Mouse (Mus musculus) CH12.LX (cell line): ENCODE measurements around the gene Sdccag8. TPM values are rescaled to one million over a fixed set of nuclear protein-coding genes. Genes with fewer than 3 reads are reported as not detected.
A peak's percentile ranks its signal among the peaks of the same experiment; 100 is the strongest.

ENCODE experiments used
- DNase-seq: peaks from one replicate; pipeline ENCODE4 v3.0.0-alpha.2; 2013; ENCODE audit errors: extremely low read depth
- H3K27ac ChIP-seq: 2 replicates; pipeline ENCODE4 v1.5.1; 2012; ENCODE audit warnings: low read depth, mild to moderate bottlenecking, control low read depth, moderate library complexity; ENCODE audit not compliant: insufficient read depth
- H3K27me3 ChIP-seq: replicated peaks from 2 replicates; pipeline ENCODE3; 2012; ENCODE audit warnings: inconsistent platforms
- H3K36me3 ChIP-seq, 2 experiments: replicated peaks in 1 of 2; 2 replicates each; pipeline versions ENCODE3 to v1.6.1; 2012; ENCODE audit warnings: inconsistent platforms in 1 of 2, low read length in 1 of 2, mild to moderate bottlenecking in 1 of 2, mixed read lengths in 1 of 2, moderate library complexity in 1 of 2; ENCODE audit not compliant: control insufficient read depth in 1 of 2, insufficient read depth in 1 of 2
- H3K4me1 ChIP-seq, 2 experiments: 2 replicates each; pipeline ENCODE4 v1.6.1; 2012; ENCODE audit warnings: inconsistent platforms in 1 of 2, moderate library complexity in 1 of 2; ENCODE audit not compliant: insufficient read depth in 2 of 2, control insufficient read depth in 1 of 2
- H3K4me2 ChIP-seq: 2 replicates; pipeline ENCODE4 v1.6.1; 2012; ENCODE audit warnings: low read depth, mild to moderate bottlenecking, control low read depth; ENCODE audit not compliant: poor library complexity, insufficient read depth, severe bottlenecking
- H3K4me3 ChIP-seq, 3 experiments: fragments of 150-350 bp in 1 of 3; sonication (generic) in 1 of 3; replicated peaks in 1 of 3; 2 replicates each; pipeline versions ENCODE3 to v1.5.1; 2011 to 2012; ENCODE audit warnings: low read depth in 2 of 3, low read length in 2 of 3, mild to moderate bottlenecking in 2 of 3, moderate library complexity in 2 of 3, control low read depth in 1 of 3, improper control_type of control experiment in 1 of 3, inconsistent platforms in 1 of 3, mixed read lengths in 1 of 3; ENCODE audit not compliant: poor library complexity in 1 of 3
- H3K79me2 ChIP-seq: replicated peaks from 2 replicates; pipeline ENCODE4 v1.6.1; 2012; ENCODE audit warnings: mild to moderate bottlenecking, moderate library complexity; ENCODE audit not compliant: control insufficient read depth, poor library complexity, insufficient read depth, severe bottlenecking; ENCODE audit errors: extremely low read depth
- H3K9ac ChIP-seq: 2 replicates; pipeline ENCODE4 v1.6.1; 2012; ENCODE audit warnings: low read depth, mild to moderate bottlenecking, control low read depth, moderate library complexity; ENCODE audit not compliant: insufficient read depth
- H3K9me3 ChIP-seq: replicated peaks from 2 replicates; pipeline ENCODE3; 2012; ENCODE audit warnings: low read length, inconsistent platforms, mixed read lengths
- BHLHE40 ChIP-seq: IDR thresholded peaks from 2 replicates; pipeline ENCODE4 v1.6.1; 2011; ENCODE audit warnings: mild to moderate bottlenecking, low read depth, low read length, improper control_type of control experiment
- CTCF ChIP-seq, 2 experiments: IDR thresholded peaks in 1 of 2; conservative IDR thresholded peaks in 1 of 2; 2 replicates each; pipeline ENCODE4 v1.5.1; 2011 to 2012; ENCODE audit warnings: low read depth in 2 of 2, low read length in 2 of 2, improper control_type of control experiment in 1 of 2, inconsistent platforms in 1 of 2, mild to moderate bottlenecking in 1 of 2, moderate library complexity in 1 of 2
- EP300 ChIP-seq: IDR thresholded peaks from 2 replicates; pipeline ENCODE4 v1.6.1; 2011; ENCODE audit warnings: low read length, improper control_type of control experiment
- JUN ChIP-seq: IDR thresholded peaks from 2 replicates; pipeline ENCODE4 v1.6.1; 2011; ENCODE audit warnings: low read depth, mild to moderate bottlenecking, low read length, improper control_type of control experiment, moderate library complexity; ENCODE audit not compliant: insufficient read depth
- JUND ChIP-seq: conservative IDR thresholded peaks from 2 replicates; pipeline ENCODE4 v1.6.1; 2011; ENCODE audit warnings: low read depth, low read length, improper control_type of control experiment
- KAT2A ChIP-seq: IDR thresholded peaks from 2 replicates; pipeline ENCODE4 v1.6.1; 2012; ENCODE audit warnings: low read length, improper control_type of control experiment, inconsistent platforms; ENCODE audit not compliant: insufficient replicate concordance
- NELFE ChIP-seq: IDR thresholded peaks from 2 replicates; pipeline ENCODE4 v1.6.1; 2011; ENCODE audit warnings: low read depth, low read length, improper control_type of control experiment
- NRF1 ChIP-seq: IDR thresholded peaks from 2 replicates; pipeline ENCODE4 v1.6.1; 2014; ENCODE audit warnings: low read depth, mild to moderate bottlenecking, inconsistent platforms, low read length, improper control_type of control experiment, moderate library complexity
- PAX5 ChIP-seq: IDR thresholded peaks from 2 replicates; pipeline ENCODE4 v1.6.1; 2012; ENCODE audit warnings: low read length, inconsistent platforms, mixed read lengths
- RAD21 ChIP-seq: IDR thresholded peaks from 2 replicates; pipeline ENCODE4 v1.6.1; 2011; ENCODE audit warnings: low read depth, mild to moderate bottlenecking, low read length, improper control_type of control experiment, moderate library complexity
- SMC3 ChIP-seq: IDR thresholded peaks from 2 replicates; pipeline ENCODE4 v1.6.1; 2011; ENCODE audit warnings: low read depth, low read length, improper control_type of control experiment
- TBP ChIP-seq: conservative IDR thresholded peaks from 2 replicates; pipeline ENCODE4 v1.6.1; 2011; ENCODE audit warnings: low read depth, low read length, improper control_type of control experiment
- USF1 ChIP-seq: IDR thresholded peaks from 2 replicates; pipeline ENCODE4 v1.6.1; 2014; ENCODE audit warnings: low read depth, mild to moderate bottlenecking, inconsistent platforms, low read length, improper control_type of control experiment
- ZC3H11A ChIP-seq: IDR thresholded peaks from 2 replicates; pipeline ENCODE4 v1.6.1; 2012; ENCODE audit warnings: low read depth, mild to moderate bottlenecking, inconsistent platforms, low read length, improper control_type of control experiment
- ZKSCAN1 ChIP-seq: IDR thresholded peaks from 2 replicates; pipeline ENCODE4 v1.6.1; 2012; ENCODE audit warnings: low read depth, inconsistent platforms, low read length, improper control_type of control experiment, borderline replicate concordance
- ZMIZ1 ChIP-seq: IDR thresholded peaks from 2 replicates; pipeline ENCODE4 v1.6.1; 2012; ENCODE audit warnings: low read depth, mild to moderate bottlenecking, inconsistent platforms, low read length, improper control_type of control experiment
- ZNF384 ChIP-seq: IDR thresholded peaks from 2 replicates; pipeline ENCODE4 v1.6.1; 2012; ENCODE audit warnings: low read depth, low read length, improper control_type of control experiment, inconsistent platforms
- dilution Hi-C: fragments of 300-500 bp; cut with MboI; formaldehyde crosslinking; loops from 2 replicates; pipeline ENCODE4 v1.14.3; 2020; ENCODE audit warnings: low sequenced_read_pairs; ENCODE audit not compliant: extremely low pct_unique_long_range_greater_than_20kb, extremely low pct_ligation_motif_present
- in situ Hi-C: fragments of 300-500 bp; cut with MboI; formaldehyde crosslinking; loops from 3 replicates; pipeline ENCODE4 v1.14.3; 2019; ENCODE audit warnings: low sequenced_read_pairs, low pct_ligation_motif_present, low pct_unique_long_range_greater_than_20kb, mixed read lengths
- polyA plus RNA-seq: library from polyadenylated mRNA; unstranded; fragments of >175 nt; gene quantifications from 2 replicates; pipeline ENCODE4 v1.2.1, GENCODE M21; 2012; ENCODE audit warnings: low read depth; ENCODE audit not compliant: insufficient read length
- total RNA-seq, 2 experiments: library from RNA; depleted of rRNA; stranded (reverse); fragments of 300-350 nt in 1 of 2; fragments of >200 nt in 1 of 2; gene quantifications; 2 replicates each; pipeline ENCODE4 v1.2.3; 2012 to 2014

Sdccag8 gene
- total and polyA plus RNA-seq, 3 experiments, result 10.7 to 18.7 (median 10.9) TPM

DNA sequence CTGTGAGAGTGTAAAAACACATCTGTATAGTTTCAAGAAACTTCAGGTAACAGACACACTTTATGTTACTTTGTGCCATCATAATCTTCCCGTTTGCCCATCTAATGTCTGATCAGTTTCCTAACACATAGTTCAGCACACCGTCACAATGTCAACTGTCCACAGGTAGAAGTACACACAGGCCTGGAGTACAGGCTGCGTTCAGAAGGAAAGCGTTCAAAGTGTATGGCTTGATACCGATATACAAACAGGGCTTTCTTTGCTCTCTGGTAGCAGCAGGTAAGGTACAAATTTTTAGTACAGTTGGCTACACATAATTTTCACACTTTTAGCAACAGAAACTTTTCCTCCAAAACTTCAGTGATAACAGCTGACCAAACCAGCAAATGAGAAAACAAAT, 205.2 kb downstream of the Sdccag8 start:
- Histone ChIP-seq H3K27me3 (no peaks in the 10 kb centered on the region), H3K79me2 (no peaks in the 10 kb centered on the region), H3K27ac (no peak overlapping the region), H3K4me3 (no peak overlapping the region), H3K9me3 (no peaks in the 10 kb centered on the region), H3K36me3 (peaks cover 4 to 12% of the 10 kb centered on the region in 2 experiments), H3K9ac (no peak overlapping the region), H3K4me2 (no peak overlapping the region), H3K4me1 (peaks cover 13 to 47% of the 10 kb centered on the region in 2 experiments)
- dilution Hi-C loops (no loop called here), in situ Hi-C loops (loop anchor here (25.0 kb wide), 1 partner anchor 307 kb away; no protein-coding TSS in a partner anchor)
- no peak for TF ChIP-seq USF1
- no peak for TF ChIP-seq PAX5
- TF ChIP-seq EP300, result no peak
- TF ChIP-seq NRF1, result no peak
- no peak for TF ChIP-seq ZMIZ1
- TF ChIP-seq ZC3H11A, result no peak
- no peak for TF ChIP-seq JUND
- no peak for TF ChIP-seq ZKSCAN1
- no peak for TF ChIP-seq ZNF384
- TF ChIP-seq BHLHE40, result no peak
- TF ChIP-seq TBP, result no peak
- DNase-seq, result no peak

DNA sequence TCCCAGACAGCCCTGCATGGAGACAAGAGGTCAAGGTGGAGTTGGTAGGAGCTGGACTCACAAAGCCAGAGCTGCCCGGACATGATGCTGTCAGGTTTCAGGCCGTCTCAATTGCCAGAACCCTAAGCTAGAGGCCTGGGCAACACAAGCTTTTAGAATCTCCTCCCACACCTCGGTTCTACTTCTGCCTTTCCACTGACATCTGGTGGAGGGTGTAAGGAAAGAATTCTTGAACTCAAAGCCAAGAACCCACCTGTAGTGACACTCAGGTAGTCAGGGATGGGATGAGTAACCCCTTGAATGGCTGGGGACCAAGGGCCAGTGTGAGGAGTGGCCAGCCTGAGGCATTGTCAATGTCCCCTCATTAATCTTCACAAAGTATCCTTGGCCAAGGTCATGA, 208.3 kb downstream of the Sdccag8 start:
- DNase-seq, result no peak
- Histone ChIP-seq H3K4me3 (no peak overlapping the region), H3K79me2 (no peaks in the 10 kb centered on the region)
- in situ Hi-C loops, result loop anchor here (25.0 kb wide), 1 partner anchor 310 kb away; no protein-coding TSS in a partner anchor
- no peak for TF ChIP-seq ZC3H11A
- peak; percentile 50 for TF ChIP-seq RAD21
- no peak for TF ChIP-seq JUN
- no peak for TF ChIP-seq USF1
- peak in 1 of 2 experiments; percentile 54; a peak in 2 of 4 replicates for TF ChIP-seq CTCF (conservative IDR thresholded peaks at IDR 0.05 in 1 of 2, IDR thresholded peaks at IDR 0.05 in 1 of 2; ENCODE audit: low read depth in 2 of 2, low read length in 2 of 2)
- no peak for TF ChIP-seq NELFE
- no peak for TF ChIP-seq KAT2A
- peak; percentile 63 for TF ChIP-seq SMC3
- TF ChIP-seq, all 38 proteins: peak for 3
- peaks cover 6 to 16% of the 10 kb centered on the region in 2 experiments for H3K4me1 ChIP-seq
- H3K27me3 ChIP-seq, result no peaks in the 10 kb centered on the region
- dilution Hi-C loops, result no loop called here
- no peaks in the 10 kb centered on the region for H3K9me3 ChIP-seq
- no peak overlapping the region for H3K4me2 ChIP-seq
- no peak overlapping the region for H3K9ac ChIP-seq
- no peak overlapping the region for H3K27ac ChIP-seq
- peaks cover 4 to 10% of the 10 kb centered on the region in 2 experiments for H3K36me3 ChIP-seq
